Mouse (Mus musculus) MEL (cell line): ENCODE data around the gene Tsnaxip1. TPM values are rescaled to one million over a fixed set of nuclear protein-coding genes. Genes with fewer than 3 reads are reported as not detected.

Source experiments
- DNase-seq: peaks from one replicate; pipeline ENCODE4 v3.0.0; 2011; ENCODE audit warnings: low read depth, low spot score
- H3K27ac ChIP-seq: 2 replicates; pipeline ENCODE4 v1.5.1; 2012; ENCODE audit warnings: low read depth, mild to moderate bottlenecking, control low read depth, low read length, moderate library complexity; ENCODE audit not compliant: control insufficient read depth
- H3K27me3 ChIP-seq, 2 experiments: fragments of 150-350 bp in 1 of 2; sonication (generic) in 1 of 2; 2 replicates each; pipeline ENCODE4 v1.6.1; 2012; ENCODE audit warnings: low read length in 2 of 2, mild to moderate bottlenecking in 2 of 2, improper control_type of control experiment in 1 of 2, moderate library complexity in 1 of 2; ENCODE audit not compliant: insufficient read depth in 2 of 2, control insufficient read depth in 1 of 2
- H3K36me3 ChIP-seq, 2 experiments: 2 replicates each; pipeline ENCODE4 v1.6.1; 2012 to 2014; ENCODE audit warnings: low read length in 2 of 2, improper control_type of control experiment in 1 of 2, inconsistent platforms in 1 of 2, mild to moderate bottlenecking in 1 of 2; ENCODE audit not compliant: insufficient read depth in 2 of 2, control insufficient read depth in 1 of 2
- H3K4me1 ChIP-seq, 2 experiments: fragments of 150-350 bp in 1 of 2; sonication (generic) in 1 of 2; 2 replicates each; pipeline ENCODE4 v1.6.1; 2012; ENCODE audit warnings: low read length in 2 of 2, improper control_type of control experiment in 1 of 2, mild to moderate bottlenecking in 1 of 2; ENCODE audit not compliant: insufficient read depth in 2 of 2, control insufficient read depth in 1 of 2
- H3K4me3 ChIP-seq, 2 experiments: fragments of 150-350 bp in 1 of 2; sonication (generic) in 1 of 2; 2 replicates each; pipeline ENCODE4 v1.5.1; 2012; ENCODE audit warnings: low read depth in 2 of 2, low read length in 2 of 2, mild to moderate bottlenecking in 2 of 2, moderate library complexity in 2 of 2, control low read depth in 1 of 2, improper control_type of control experiment in 1 of 2; ENCODE audit not compliant: control insufficient read depth in 1 of 2, insufficient read depth in 1 of 2
- H3K79me2 ChIP-seq: 2 replicates; pipeline ENCODE4 v1.6.1; 2012; ENCODE audit warnings: mild to moderate bottlenecking, low read length, moderate library complexity; ENCODE audit not compliant: control insufficient read depth, poor library complexity, insufficient read depth
- H3K9ac ChIP-seq: 2 replicates; pipeline ENCODE4 v1.6.1; 2012; ENCODE audit warnings: low read depth, mild to moderate bottlenecking, control low read depth, low read length, moderate library complexity; ENCODE audit not compliant: control insufficient read depth, poor library complexity, severe bottlenecking
- H3K9me3 ChIP-seq: fragments of 150-350 bp; sonication (generic); replicated peaks from 2 replicates; pipeline ENCODE4 v1.6.1; 2012; ENCODE audit warnings: mild to moderate bottlenecking, low read length, improper control_type of control experiment, moderate library complexity; ENCODE audit not compliant: insufficient read depth
- BHLHE40 ChIP-seq: IDR thresholded peaks from 2 replicates; pipeline ENCODE4 v1.6.1; 2012; ENCODE audit warnings: low read depth, mild to moderate bottlenecking, inconsistent platforms, low read length, improper control_type of control experiment, borderline replicate concordance
- CTCF ChIP-seq, 3 experiments: IDR thresholded peaks in 2 of 3; conservative IDR thresholded peaks in 1 of 3; 2 replicates each; pipeline ENCODE4 v1.5.1; 2011 to 2012; ENCODE audit warnings: low read length in 3 of 3, low read depth in 2 of 3, mild to moderate bottlenecking in 2 of 3, improper control_type of control experiment in 1 of 3, inconsistent platforms in 1 of 3, mixed read lengths in 1 of 3, moderate library complexity in 1 of 3; ENCODE audit not compliant: control insufficient read depth in 1 of 3, insufficient read depth in 1 of 3, poor library complexity in 1 of 3, severe bottlenecking in 1 of 3
- E2F4 ChIP-seq: IDR thresholded peaks from 2 replicates; pipeline ENCODE4 v1.6.1; 2011; ENCODE audit warnings: low read depth, low read length, improper control_type of control experiment, borderline replicate concordance
- EP300 ChIP-seq, 2 experiments: IDR thresholded peaks; 2 replicates each; pipeline ENCODE4 v1.6.1; 2011; ENCODE audit warnings: improper control_type of control experiment in 2 of 2, low read length in 2 of 2, low read depth in 1 of 2, mild to moderate bottlenecking in 1 of 2
- ETS1 ChIP-seq: IDR thresholded peaks from 2 replicates; pipeline ENCODE4 v1.6.1; 2012; ENCODE audit warnings: low read depth, mild to moderate bottlenecking, inconsistent platforms, low read length, improper control_type of control experiment, moderate library complexity
- GATA1 ChIP-seq: IDR thresholded peaks from 2 replicates; pipeline ENCODE4 v1.6.1; 2011; ENCODE audit warnings: low read depth, low read length, improper control_type of control experiment
- MAFK ChIP-seq: IDR thresholded peaks from 2 replicates; pipeline ENCODE4 v1.6.1; 2011; ENCODE audit warnings: low read depth, mild to moderate bottlenecking, low read length, improper control_type of control experiment, borderline replicate concordance
- MAX ChIP-seq: IDR thresholded peaks from 2 replicates; pipeline ENCODE4 v1.6.1; 2011; ENCODE audit warnings: low read length, improper control_type of control experiment
- MAZ ChIP-seq: IDR thresholded peaks from 2 replicates; pipeline ENCODE4 v1.6.1; 2012; ENCODE audit warnings: low read depth, mild to moderate bottlenecking, inconsistent platforms, low read length, improper control_type of control experiment
- MEF2A ChIP-seq: IDR thresholded peaks from 2 replicates; pipeline ENCODE4 v1.6.1; 2014; ENCODE audit warnings: low read depth, mild to moderate bottlenecking, inconsistent platforms, low read length, improper control_type of control experiment; ENCODE audit not compliant: poor library complexity, insufficient replicate concordance, severe bottlenecking; ENCODE audit errors: extremely low read depth
- MXI1 ChIP-seq: IDR thresholded peaks from 2 replicates; pipeline ENCODE4 v1.6.1; 2011; ENCODE audit warnings: mild to moderate bottlenecking, low read depth, low read length, improper control_type of control experiment
- MYB ChIP-seq: IDR thresholded peaks from 2 replicates; pipeline ENCODE4 v1.6.1; 2011; ENCODE audit warnings: mild to moderate bottlenecking, low read depth, low read length, improper control_type of control experiment
- NELFE ChIP-seq: IDR thresholded peaks from 2 replicates; pipeline ENCODE4 v1.6.1; 2011; ENCODE audit warnings: low read depth, low read length, improper control_type of control experiment
- POLR2A ChIP-seq, 2 experiments: IDR thresholded peaks; 2 replicates each; pipeline ENCODE4 v1.6.1; 2011 to 2012; ENCODE audit warnings: low read length in 2 of 2, mild to moderate bottlenecking in 2 of 2, control low read depth in 1 of 2, improper control_type of control experiment in 1 of 2, low read depth in 1 of 2, moderate library complexity in 1 of 2; ENCODE audit not compliant: control insufficient read depth in 1 of 2, insufficient read depth in 1 of 2, poor library complexity in 1 of 2
- POLR2AphosphoS2 ChIP-seq: IDR thresholded peaks from 2 replicates; pipeline ENCODE4 v1.6.1; 2011; ENCODE audit warnings: low read length, improper control_type of control experiment
- POLR2AphosphoS5 ChIP-seq: IDR thresholded peaks from 2 replicates; pipeline ENCODE4 v1.6.1; 2012; ENCODE audit warnings: low read depth, borderline replicate concordance, mild to moderate bottlenecking, inconsistent platforms, low read length, moderate library complexity, mixed read lengths
- RCOR1 ChIP-seq: IDR thresholded peaks from 2 replicates; pipeline ENCODE4 v1.6.1; 2012; ENCODE audit warnings: low read depth, mild to moderate bottlenecking, inconsistent platforms, low read length, improper control_type of control experiment
- SIN3A ChIP-seq: IDR thresholded peaks from 2 replicates; pipeline ENCODE4 v1.6.1; 2012; ENCODE audit warnings: low read length, improper control_type of control experiment, inconsistent platforms
- TAL1 ChIP-seq: IDR thresholded peaks from 2 replicates; pipeline ENCODE4 v1.6.1; 2012; ENCODE audit warnings: mild to moderate bottlenecking, inconsistent platforms, low read length, moderate library complexity, mixed read lengths
- TCF12 ChIP-seq: IDR thresholded peaks from 2 replicates; pipeline ENCODE4 v1.6.1; 2014; ENCODE audit warnings: low read depth, mild to moderate bottlenecking, inconsistent platforms, low read length, improper control_type of control experiment, moderate library complexity
- USF2 ChIP-seq, 2 experiments: IDR thresholded peaks; 2 replicates each; pipeline ENCODE4 v1.6.1; 2011 to 2012; ENCODE audit warnings: improper control_type of control experiment in 2 of 2, low read length in 2 of 2, borderline replicate concordance in 1 of 2, inconsistent platforms in 1 of 2, low read depth in 1 of 2, mild to moderate bottlenecking in 1 of 2; ENCODE audit not compliant: insufficient read depth in 1 of 2
- ZNF384 ChIP-seq: IDR thresholded peaks from 2 replicates; pipeline ENCODE4 v1.6.1; 2012; ENCODE audit warnings: low read depth, mild to moderate bottlenecking, inconsistent platforms, low read length, improper control_type of control experiment
- polyA plus RNA-seq, 2 experiments: library from polyadenylated mRNA; stranded (reverse) in 1 of 2; unstranded in 1 of 2; fragments of >175 nt in 1 of 2; fragments of >200 nt in 1 of 2; gene quantifications; 2 replicates each; pipeline versions ENCODE4 v1.2.1 to v1.2.4; 2012; ENCODE audit warnings: low replicate concordance in 2 of 2, low read depth in 1 of 2; ENCODE audit not compliant: insufficient read length in 2 of 2, insufficient read depth in 1 of 2, missing spikeins in 1 of 2
- total RNA-seq: library from RNA; depleted of rRNA; stranded (reverse); fragments of 300-350 nt; gene quantifications from 2 replicates; pipeline ENCODE4 v1.2.3, GENCODE M21; 2012

Tsnaxip1 gene
- total and polyA plus RNA-seq, 3 experiments = 0.10 TPM; not detected in 2

DNA sequence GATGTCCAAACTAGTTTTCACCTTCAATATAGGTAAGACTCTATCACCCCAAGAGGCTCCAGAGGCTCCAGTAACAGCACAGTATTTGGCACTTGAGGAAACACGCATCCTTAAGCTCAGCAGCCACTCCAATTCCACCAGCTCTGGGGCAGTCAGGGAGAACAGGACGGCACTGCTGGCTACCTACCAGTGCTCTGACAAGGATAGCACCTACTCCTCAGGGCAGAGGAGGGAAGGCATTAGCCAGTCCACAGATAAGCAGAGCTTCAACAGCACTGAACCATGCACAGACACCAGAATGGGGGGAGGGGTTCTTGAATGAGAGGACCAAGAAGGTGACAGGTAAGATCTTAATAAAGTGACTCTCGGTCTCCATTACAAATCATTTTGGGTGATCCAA, 7.9 kb upstream of the Tsnaxip1 start:
- H3K9ac ChIP-seq = no peak overlapping the region
- H3K36me3 ChIP-seq = peaks cover 1 to 17% of the 10 kb centered on the region in 2 experiments; a peak in 3 of 4 replicates
- TF ChIP-seq MAZ (no peak), ZNF384 (no peak), E2F4 (no peak), USF2 (IDR thresholded peaks at IDR 0.05; ENCODE audit: borderline replicate concordance in 1 of 2, insufficient read depth in 1 of 2, low read depth in 1 of 2, low read length in 2 of 2) (no peak), MAFK (no peak), NELFE (no peak), MYB (no peak), POLR2AphosphoS2 (no peak), CTCF (IDR thresholded peaks at IDR 0.05 in 2 of 3, conservative IDR thresholded peaks at IDR 0.05 in 1 of 3; ENCODE audit: control insufficient read depth in 1 of 3, insufficient read depth in 1 of 3, low read depth in 2 of 3, low read length in 3 of 3, poor library complexity in 1 of 3, severe bottlenecking in 1 of 3) (no peak)
- TF ChIP-seq, all 39 proteins: peak for 0
- peaks cover 14 to 19% of the 10 kb centered on the region in 2 experiments for H3K4me1 ChIP-seq
- no peak for DNase-seq
- H3K9me3 ChIP-seq = no peaks in the 10 kb centered on the region
- no peaks in the 10 kb centered on the region for H3K27me3 ChIP-seq
- H3K79me2 ChIP-seq = peaks cover 5% of the 10 kb centered on the region; the same call in 1 of the 2 replicates
- H3K4me3 ChIP-seq = no peak overlapping the region
- H3K27ac ChIP-seq = no peak overlapping the region

GRCm38 (mm10) chr8:105820925-105821324, 6.6 kb upstream of the Tsnaxip1 start:
- Histone ChIP-seq H3K27me3 (no peaks in the 10 kb centered on the region), H3K9ac (no peak overlapping the region), H3K27ac (no peak overlapping the region), H3K4me1 (peaks cover 13 to 24% of the 10 kb centered on the region in 2 experiments), H3K4me3 (no peak overlapping the region), H3K79me2 (peaks cover 7% of the 10 kb centered on the region; the same call in 1 of the 2 replicates), H3K9me3 (no peaks in the 10 kb centered on the region), H3K36me3 (peaks cover under 1 to 20% of the 10 kb centered on the region in 2 experiments)
- TF ChIP-seq BHLHE40 (peak; percentile 67; the same call in 1 of the 2 replicates), RCOR1 (peak; percentile 57), TCF12 (peak; percentile 94), TAL1 (peak; percentile 95), GATA1 (peak; percentile 89), MXI1 (peak; percentile 55; the same call in 1 of the 2 replicates), MAX (0 out of 2 replicates have a peak, but pooled peaks have one; percentile 39), POLR2A (IDR thresholded peaks at IDR 0.05; ENCODE audit: control insufficient read depth in 1 of 2, insufficient read depth in 1 of 2, low read depth in 1 of 2, low read length in 2 of 2, poor library complexity in 1 of 2) (no peak), ETS1 (peak; percentile 96), POLR2AphosphoS2 (no peak), EP300 (IDR thresholded peaks at IDR 0.05; ENCODE audit: low read depth in 1 of 2, low read length in 2 of 2) (peak; percentile 77 to 91), POLR2AphosphoS5 (no peak), MAFK (peak; percentile 6; the same call in 1 of the 2 replicates), MEF2A (no peak), SIN3A (peak; percentile 71)
- peak; percentile 76 for DNase-seq
